In genomic region chr1:176997711-176998689, GRCm38 (mm10) we compare ENCODE assay signal across 8 mouse cellular contexts.
DNase-seq lines count a peak whose midpoint lies in the region; ATAC-seq and TF ChIP-seq lines count a peak whose summit lies in the region.

No protein-coding gene starts in this region.

- H3K4me1 ChIP-seq in ES-Bruce4 (ENCODE audit: control insufficient read depth, insufficient read depth, low read length): no peaks in the 10 kb centered on the region
- H3K4me1 ChIP-seq in hindbrain, postnatal 0 days (ENCODE audit: insufficient read depth, low read length): peaks cover 43% of the 10 kb centered on the region
- peaks cover 0 to 14% of the 10 kb centered on the region in 2 experiments; a peak in 2 of 4 replicates for H3K4me1 ChIP-seq in liver, embryonic 14.5 days (replicated peaks; ENCODE audit: control insufficient read depth in 2 of 2, insufficient read depth in 2 of 2, low read length in 1 of 2)

- peak; percentile 42 for ATAC-seq in hindbrain, postnatal 0 days
- ATAC-seq in liver, embryonic 14.5 days (ENCODE audit: insufficient read depth): no peak

- H3K9ac ChIP-seq in ES-Bruce4 (ENCODE audit: low read depth, poor library complexity, severe bottlenecking): peak overlapping the region; percentile 53
- H3K9ac ChIP-seq in hindbrain, postnatal 0 days (replicated peaks; ENCODE audit: low read length): peak overlapping the region; percentile 43; the same call in 1 of the 2 replicates
- H3K9ac ChIP-seq in liver, embryonic 14.5 days (replicated peaks): no peak overlapping the region

- TF ChIP-seq POLR2A in ES-Bruce4 (IDR thresholded peaks at IDR 0.05; ENCODE audit: insufficient read depth, low read length): no peak
- TF ChIP-seq POLR2A in brain, embryonic 14.5 days (IDR thresholded peaks at IDR 0.05; ENCODE audit: borderline replicate concordance, extremely low read depth, insufficient read depth, insufficient read length, poor library complexity, severe bottlenecking): no peak

- H3K27ac ChIP-seq in ES-Bruce4 (ENCODE audit: insufficient read depth, low read length): no peak overlapping the region
- H3K27ac ChIP-seq in hindbrain, postnatal 0 days: peak overlapping the region; percentile 86
- H3K27ac ChIP-seq in liver, embryonic 14.5 days: no peak overlapping the region

- peak; percentile 90 for DNase-seq in brain, embryonic 14.5 days (ENCODE audit: low read depth)
- peak; percentile 64 for DNase-seq in hindbrain, postnatal 0 days (ENCODE audit: low spot score)
- no peak for DNase-seq in liver, embryonic 14.5 days (ENCODE audit: low read depth in 3 of 3, low spot score in 3 of 3)
- no peak for DNase-seq in adrenal gland, adult (ENCODE audit: inconsistent age in 2 of 2, low spot score in 1 of 2)
- DNase-seq in yolk sac, embryonic 10.5 days (ENCODE audit: low spot score): no peak
- DNase-seq in urinary bladder, postnatal 25 days (ENCODE audit: low spot score): no peak
- no peak for DNase-seq in thymus, postnatal 25 days

- H3K36me3 ChIP-seq in ES-Bruce4 (ENCODE audit: control insufficient read depth, insufficient read depth, low read length, poor library complexity, severe bottlenecking): no peaks in the 10 kb centered on the region
- no peaks in the 10 kb centered on the region for H3K36me3 ChIP-seq in hindbrain, postnatal 0 days (ENCODE audit: insufficient read depth, low read length)
- no peaks in the 10 kb centered on the region for H3K36me3 ChIP-seq in liver, embryonic 14.5 days (replicated peaks; ENCODE audit: control insufficient read depth, insufficient read depth, low read depth)

- peak overlapping the region; percentile 56 for H3K4me3 ChIP-seq in ES-Bruce4 (ENCODE audit: low read depth, low read length)
- H3K4me3 ChIP-seq in hindbrain, postnatal 0 days (ENCODE audit: low read length): no peak overlapping the region
- no peak overlapping the region for H3K4me3 ChIP-seq in liver, embryonic 14.5 days (ENCODE audit: insufficient read depth in 1 of 2, low read depth in 2 of 2, low read length in 2 of 2)

- TF ChIP-seq CTCF in ES-Bruce4 (IDR thresholded peaks at IDR 0.05; ENCODE audit: low read depth, low read length): no peak
- TF ChIP-seq CTCF in brain, embryonic 14.5 days (IDR thresholded peaks at IDR 0.05; ENCODE audit: borderline replicate concordance, extremely low read depth, insufficient read depth, insufficient read length): no peak
- TF ChIP-seq CTCF in hindbrain, postnatal 0 days (IDR thresholded peaks at IDR 0.05; ENCODE audit: low read depth): no peak
- TF ChIP-seq CTCF in liver, embryonic 14.5 days (IDR thresholded peaks at IDR 0.05; ENCODE audit: low read depth): no peak

- H3K4me2 ChIP-seq in hindbrain, postnatal 0 days (ENCODE audit: low read depth, low read length): peak overlapping the region; percentile 45
- H3K4me2 ChIP-seq in liver, embryonic 14.5 days (ENCODE audit: low read depth): peak overlapping the region; percentile 34; the same call in 1 of the 2 replicates

- no peaks in the 10 kb centered on the region for H3K27me3 ChIP-seq in ES-Bruce4 (ENCODE audit: control insufficient read depth, insufficient read depth, low read length, poor library complexity, severe bottlenecking)
- H3K27me3 ChIP-seq in hindbrain, postnatal 0 days (ENCODE audit: insufficient read depth, low read length): no peaks in the 10 kb centered on the region
- no peaks in the 10 kb centered on the region for H3K27me3 ChIP-seq in liver, embryonic 14.5 days (ENCODE audit: control insufficient read depth, insufficient read depth, low read length)

- 29% methylated on average over 33 of the region's 33 CpGs for WGBS in hindbrain, postnatal 0 days
- WGBS in liver, embryonic 14.5 days (ENCODE audit: insufficient replicate concordance): 73% methylated on average over 33 of the region's 33 CpGs

- TF ChIP-seq EP300 in ES-Bruce4 (IDR thresholded peaks at IDR 0.05; ENCODE audit: insufficient read depth, low read depth, low read length): no peak
- TF ChIP-seq EP300 in liver, embryonic 14.5 days (IDR thresholded peaks at IDR 0.05; ENCODE audit: low read depth): no peak

- H3K9me3 ChIP-seq in ES-Bruce4 (replicated peaks; ENCODE audit: control insufficient read depth, insufficient read depth, low read length, poor library complexity, severe bottlenecking): no peaks in the 10 kb centered on the region
- no peaks in the 10 kb centered on the region for H3K9me3 ChIP-seq in hindbrain, postnatal 0 days (ENCODE audit: low read length)
- H3K9me3 ChIP-seq in liver, embryonic 14.5 days (ENCODE audit: control insufficient read depth, low read length): no peaks in the 10 kb centered on the region

Comparison
In these comparisons a context has a peak if more than half of its experiments do, and no peak if none do; other contexts are left out.
1. DNase-seq: peak in brain, embryonic 14.5 days (single experiment) and hindbrain, postnatal 0 days (single experiment); none in liver, embryonic 14.5 days (0 of 3), adrenal gland, adult (0 of 2), yolk sac, embryonic 10.5 days (single experiment), urinary bladder, postnatal 25 days (single experiment) and thymus, postnatal 25 days (single experiment).